Mouse (Mus musculus): ENCODE results near the gene Taf1c. TPM values are rescaled to one million over a fixed set of nuclear protein-coding genes. Genes with fewer than 3 reads are reported as not detected.

Gene Taf1c
- polyA plus RNA-seq, 1 experiment from 2014 or later = 14.6 TPM

GRCm38 (mm10) chr8:119559402-119559720 is 45.7 kb downstream of the Taf1c start:
- Histone ChIP-seq H3K9me3 (ENCODE audit: control insufficient read depth, low read length) (no peaks in the 10 kb centered on the region), H3K36me3 (ENCODE audit: control insufficient read depth, insufficient read depth, low read length) (peaks cover 30% of the 10 kb centered on the region), H3K4me1 (ENCODE audit: control insufficient read depth, insufficient read depth, low read length) (peaks cover 8% of the 10 kb centered on the region), H3K4me3 (replicated peaks; ENCODE audit: low read depth, low read length) (peak overlapping the region; percentile 72; the same call in 1 of the 2 replicates), H3K27ac (replicated peaks; ENCODE audit: low read depth, low read length) (peak overlapping the region; percentile 95), H3K9ac (replicated peaks; ENCODE audit: low read length) (peak overlapping the region; percentile 46; the same call in 1 of the 2 replicates), H3K4me2 (ENCODE audit: low read length) (peak overlapping the region; percentile 89), H3K27me3 (ENCODE audit: control insufficient read depth, insufficient read depth, low read length) (no peaks in the 10 kb centered on the region)
- ATAC-seq (ENCODE audit: low FRiP score, low TSS enrichment) (no peak), DNase-seq (no peak)
- 91% methylated on average over 6 of the region's 6 CpGs for WGBS

- Histone ChIP-seq H3K4me2 (ENCODE audit: low read length) (peak within 1 kb of the TSS; percentile 89), H3K27ac (replicated peaks; ENCODE audit: low read depth, low read length) (peak within 1 kb of the TSS; percentile 95), H3K9me3 (ENCODE audit: control insufficient read depth, low read length) (no peaks in the 10 kb centered on the region), H3K9ac (replicated peaks; ENCODE audit: low read length) (peak within 1 kb of the TSS; percentile 86), H3K4me3 (replicated peaks; ENCODE audit: low read depth, low read length) (peak within 1 kb of the TSS; percentile 72), H3K4me1 (ENCODE audit: control insufficient read depth, insufficient read depth, low read length) (peaks cover 8% of the 10 kb centered on the region), H3K36me3 (ENCODE audit: control insufficient read depth, insufficient read depth, low read length) (peaks cover 24% of the 10 kb centered on the region), H3K27me3 (ENCODE audit: control insufficient read depth, insufficient read depth, low read length) (no peaks in the 10 kb centered on the region)
- WGBS = 6% methylated on average over 63 of the region's 63 CpGs
- ATAC-seq (ENCODE audit: low FRiP score, low TSS enrichment) = peak; percentile 97
- peak; percentile 100 for DNase-seq
These were observed 46.2 kb downstream of the Taf1c start, which contains the start of gene Mbtps1 for GRCm38 (mm10) chr8:119558603-119559401. Gene Mbtps1, minus strand, starts transcription at chr8:119558735.

- Histone ChIP-seq H3K4me1 (ENCODE audit: control insufficient read depth, insufficient read depth, low read length) (peaks cover 8% of the 10 kb centered on the region), H3K27me3 (ENCODE audit: control insufficient read depth, insufficient read depth, low read length) (no peaks in the 10 kb centered on the region), H3K9me3 (ENCODE audit: control insufficient read depth, low read length) (no peaks in the 10 kb centered on the region), H3K36me3 (ENCODE audit: control insufficient read depth, insufficient read depth, low read length) (peaks cover 16% of the 10 kb centered on the region), H3K9ac (replicated peaks; ENCODE audit: low read length) (peak overlapping the region; percentile 86), H3K27ac (replicated peaks; ENCODE audit: low read depth, low read length) (peak overlapping the region; percentile 95), H3K4me2 (ENCODE audit: low read length) (peak overlapping the region; percentile 89), H3K4me3 (replicated peaks; ENCODE audit: low read depth, low read length) (peak overlapping the region; percentile 72)
- under 1% methylated on average over 55 of the region's 55 CpGs for WGBS
- DNase-seq (peak; percentile 93), ATAC-seq (ENCODE audit: low FRiP score, low TSS enrichment) (peak; percentile 93)
These were observed 47.0 kb downstream of the Taf1c start for GRCm38 (mm10) chr8:119557821-119558602.

- DNase-seq = no peak
- Histone ChIP-seq H3K4me2 (ENCODE audit: low read length) (peak overlapping the region; percentile 89), H3K4me3 (replicated peaks; ENCODE audit: low read depth, low read length) (peak overlapping the region; percentile 72; the same call in 1 of the 2 replicates), H3K27me3 (ENCODE audit: control insufficient read depth, insufficient read depth, low read length) (no peaks in the 10 kb centered on the region), H3K9me3 (ENCODE audit: control insufficient read depth, low read length) (no peaks in the 10 kb centered on the region), H3K4me1 (ENCODE audit: control insufficient read depth, insufficient read depth, low read length) (peaks cover 8% of the 10 kb centered on the region), H3K9ac (replicated peaks; ENCODE audit: low read length) (peak overlapping the region; percentile 86; the same call in 1 of the 2 replicates), H3K27ac (replicated peaks; ENCODE audit: low read depth, low read length) (no peak overlapping the region), H3K36me3 (ENCODE audit: control insufficient read depth, insufficient read depth, low read length) (peaks cover 7% of the 10 kb centered on the region)
- WGBS = 81% methylated on average over 9 of the region's 9 CpGs
- ATAC-seq (ENCODE audit: low FRiP score, low TSS enrichment) = no peak
These were observed 47.9 kb downstream of the Taf1c start for GRCm38 (mm10) chr8:119557132-119557531.

GRCm38 (mm10) chr8:119555861-119556260 is 49.2 kb downstream of the Taf1c start:
- H3K27ac ChIP-seq (replicated peaks; ENCODE audit: low read depth, low read length) = no peak overlapping the region
- 85% methylated on average over 6 of the region's 6 CpGs for WGBS
- H3K4me1 ChIP-seq (ENCODE audit: control insufficient read depth, insufficient read depth, low read length) = peaks cover 8% of the 10 kb centered on the region
- DNase-seq (no peak), ATAC-seq (ENCODE audit: low FRiP score, low TSS enrichment) (no peak)
- no peak overlapping the region for H3K4me2 ChIP-seq (ENCODE audit: low read length)
- H3K36me3 ChIP-seq (ENCODE audit: control insufficient read depth, insufficient read depth, low read length) = peaks cover 4% of the 10 kb centered on the region
- H3K4me3 ChIP-seq (replicated peaks; ENCODE audit: low read depth, low read length) = no peak overlapping the region
- H3K27me3 ChIP-seq (ENCODE audit: control insufficient read depth, insufficient read depth, low read length) = no peaks in the 10 kb centered on the region
- H3K9me3 ChIP-seq (ENCODE audit: control insufficient read depth, low read length) = no peaks in the 10 kb centered on the region
- H3K9ac ChIP-seq (replicated peaks; ENCODE audit: low read length) = no peak overlapping the region

GRCm38 (mm10) chr8:119552967-119553366 is 52.1 kb downstream of the Taf1c start:
- Histone ChIP-seq H3K9ac (replicated peaks; ENCODE audit: low read length) (no peak overlapping the region), H3K4me1 (ENCODE audit: control insufficient read depth, insufficient read depth, low read length) (peaks cover 8% of the 10 kb centered on the region), H3K27me3 (ENCODE audit: control insufficient read depth, insufficient read depth, low read length) (no peaks in the 10 kb centered on the region), H3K9me3 (ENCODE audit: control insufficient read depth, low read length) (no peaks in the 10 kb centered on the region), H3K36me3 (ENCODE audit: control insufficient read depth, insufficient read depth, low read length) (no peaks in the 10 kb centered on the region), H3K4me2 (ENCODE audit: low read length) (no peak overlapping the region), H3K4me3 (replicated peaks; ENCODE audit: low read depth, low read length) (no peak overlapping the region), H3K27ac (replicated peaks; ENCODE audit: low read depth, low read length) (no peak overlapping the region)
- no peak for DNase-seq
- no peak for ATAC-seq (ENCODE audit: low FRiP score, low TSS enrichment)
- 71% methylated on average over 2 of the region's 2 CpGs for WGBS

- Histone ChIP-seq H3K4me2 (ENCODE audit: low read length) (no peak overlapping the region), H3K36me3 (ENCODE audit: control insufficient read depth, insufficient read depth, low read length) (peaks cover 34% of the 10 kb centered on the region), H3K4me1 (ENCODE audit: control insufficient read depth, insufficient read depth, low read length) (no peaks in the 10 kb centered on the region), H3K4me3 (replicated peaks; ENCODE audit: low read depth, low read length) (no peak overlapping the region), H3K9me3 (ENCODE audit: control insufficient read depth, low read length) (no peaks in the 10 kb centered on the region), H3K9ac (replicated peaks; ENCODE audit: low read length) (no peak overlapping the region), H3K27me3 (ENCODE audit: control insufficient read depth, insufficient read depth, low read length) (no peaks in the 10 kb centered on the region), H3K27ac (replicated peaks; ENCODE audit: low read depth, low read length) (no peak overlapping the region)
- ATAC-seq (ENCODE audit: low FRiP score, low TSS enrichment) (no peak), DNase-seq (no peak)
- 86% methylated on average over 7 of the region's 7 CpGs for WGBS
These were observed 56.4 kb downstream of the Taf1c start for GRCm38 (mm10) chr8:119548560-119549113.
